ENCODE assay signal across 9 mouse cellular contexts in the genomic region with DNA sequence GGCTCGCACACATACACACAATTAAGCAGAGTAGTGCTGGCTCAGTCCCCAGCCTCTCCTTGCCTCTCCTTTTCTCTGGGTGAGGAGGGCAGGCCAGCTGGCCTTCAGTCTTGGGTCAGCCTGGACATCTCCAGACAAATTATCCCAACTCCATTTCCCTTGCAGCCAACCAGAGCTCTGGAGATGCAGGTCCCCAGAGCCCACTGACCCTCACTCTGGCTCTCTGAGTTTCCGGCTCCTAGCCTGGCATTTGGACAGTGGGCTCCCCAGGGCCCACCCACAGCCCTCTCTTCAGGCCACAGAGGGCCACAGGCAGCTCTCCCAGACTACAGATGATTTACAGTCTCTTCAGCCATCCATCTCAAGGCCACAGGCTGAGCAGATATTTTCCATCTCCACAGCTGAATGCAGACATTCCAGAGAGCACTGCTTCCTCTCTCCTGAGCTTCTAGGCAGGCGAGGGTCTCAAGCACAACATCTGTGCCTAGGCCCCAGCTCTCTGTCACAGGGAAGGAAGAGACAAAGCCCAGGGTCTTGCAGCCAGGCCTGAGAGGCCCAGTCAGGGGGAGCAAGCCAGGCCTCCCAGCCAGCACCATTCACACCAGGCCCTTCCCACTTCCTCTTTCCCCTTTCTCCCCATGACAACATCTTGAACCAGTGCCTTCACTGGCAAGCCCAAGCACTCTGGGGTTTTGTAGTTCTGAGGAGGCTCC. TPM values are rescaled to one million over a fixed set of nuclear protein-coding genes. Genes with fewer than 3 reads are reported as not detected.
DNase-seq lines count a peak whose midpoint lies in the region; ATAC-seq and TF ChIP-seq lines count a peak whose summit lies in the region.
"Had no signal": no experiment of that assay in that cellular context is flagged by ENCODE, and none has a peak within 500 bp of the region (broad histone marks: within the 10 kb centered on the region; RNA-seq: fewer than 3 reads in every experiment).

No protein-coding gene starts in this region.

- no peaks in the 10 kb centered on the region for H3K9me3 ChIP-seq in kidney, embryonic 14.5 days (ENCODE audit: control insufficient read depth, low read length)
- no peaks in the 10 kb centered on the region for H3K9me3 ChIP-seq in hindbrain, postnatal 0 days (ENCODE audit: low read length)

- peak overlapping the region; percentile 50 for H3K9ac ChIP-seq in kidney, embryonic 14.5 days (ENCODE audit: low read depth, low read length)
- H3K9ac ChIP-seq in hindbrain, postnatal 0 days (replicated peaks; ENCODE audit: low read length): peak overlapping the region; percentile 37
- H3K9ac ChIP-seq: liver, embryonic 14.5 days had no signal

- TF ChIP-seq CTCF in hindbrain, postnatal 0 days (IDR thresholded peaks at IDR 0.05; ENCODE audit: low read depth): no peak

- H3K36me3 ChIP-seq in kidney, embryonic 14.5 days (ENCODE audit: control insufficient read depth, insufficient read depth, low read length): no peaks in the 10 kb centered on the region
- no peaks in the 10 kb centered on the region for H3K36me3 ChIP-seq in hindbrain, postnatal 0 days (ENCODE audit: insufficient read depth, low read length)

- ATAC-seq in kidney, embryonic 14.5 days (ENCODE audit: low FRiP score, low TSS enrichment): peak; percentile 91
- peak; percentile 93 for ATAC-seq in hindbrain, postnatal 0 days

- WGBS in kidney, embryonic 14.5 days: 37% methylated on average over 3 of the region's 3 CpGs
- 41% methylated on average over 3 of the region's 3 CpGs for WGBS in hindbrain, postnatal 0 days

- peaks cover 33% of the 10 kb centered on the region for H3K4me1 ChIP-seq in kidney, embryonic 14.5 days (ENCODE audit: control insufficient read depth, insufficient read depth, low read length)
- H3K4me1 ChIP-seq in hindbrain, postnatal 0 days (ENCODE audit: insufficient read depth, low read length): peaks cover 8% of the 10 kb centered on the region; the same call in 1 of the 2 replicates

- peak overlapping the region; percentile 5; the same call in 1 of the 2 replicates for H3K4me2 ChIP-seq in kidney, embryonic 14.5 days (replicated peaks; ENCODE audit: low read depth, low read length)
- H3K4me2 ChIP-seq in hindbrain, postnatal 0 days (ENCODE audit: low read depth, low read length): 0 out of 2 replicates have a peak overlapping the region, but pooled peaks have one; percentile 7

- H3K27ac ChIP-seq in kidney, embryonic 14.5 days (ENCODE audit: low read depth, low read length): peak overlapping the region; percentile 95
- peak overlapping the region; percentile 87 for H3K27ac ChIP-seq in hindbrain, postnatal 0 days
- H3K27ac ChIP-seq: liver, embryonic 14.5 days had no signal

- no peak for DNase-seq in kidney, adult 18-20 months
- DNase-seq in embryo, embryonic 9.5 days (ENCODE audit: extremely low spot score): peak; percentile 72
- DNase-seq in gastrocnemius, postnatal 36 days: peak; percentile 60 to 73
- DNase-seq in hindbrain, postnatal 0 days (ENCODE audit: low spot score): peak; percentile 84
- peak; percentile 63 for DNase-seq in liver
- peak; percentile 67 for DNase-seq in neural tube, embryonic 10.5 days (ENCODE audit: extremely low spot score, low spot score)
- peak; percentile 67 for DNase-seq in yolk sac, embryonic 10.5 days (ENCODE audit: low spot score)

- no peak overlapping the region for H3K4me3 ChIP-seq in kidney, embryonic 14.5 days (ENCODE audit: low read length)
- H3K4me3 ChIP-seq in hindbrain, postnatal 0 days (ENCODE audit: low read length): no peak overlapping the region

- no peaks in the 10 kb centered on the region for H3K27me3 ChIP-seq in kidney, embryonic 14.5 days (ENCODE audit: control insufficient read depth, insufficient read depth, low read length)
- no peaks in the 10 kb centered on the region for H3K27me3 ChIP-seq in hindbrain, postnatal 0 days (ENCODE audit: insufficient read depth, low read length)

- intact Hi-C loops in gastrocnemius, postnatal 36 days (cut with DNase I): no loop called here

RNA-seq across cellular contexts. Expression of gene Gli2, which starts 19.8 kb away (rescaled TPM):
- polyA plus RNA-seq in kidney, embryonic 14.5 days (2014; fragmentation: Nextera tagmentation; extraction: Ambion mirVana): 8.2 and 10.3 TPM in 2 replicates
- 1 to 10 TPM; 1.1 to 2.0 TPM for total RNA-seq in gastrocnemius, postnatal 36 days (2021)
- total RNA-seq in hindbrain, postnatal 0 days (2014; rRNA removed): 12.0 and 13.9 TPM in 2 replicates
- polyA plus RNA-seq in hindbrain, postnatal 0 days (2015; fragmentation: Nextera tagmentation; extraction: Ambion mirVana): 2.0 and 3.0 TPM in 2 replicates
